Comparison of ENCODE assay signal across 8 mouse cellular contexts in genomic region chr13:51777048-51777737, GRCm38 (mm10). TPM values are rescaled to one million over a fixed set of nuclear protein-coding genes. Genes with fewer than 3 reads are reported as not detected.
A peak's percentile ranks its signal among the peaks of the same experiment; 100 is the strongest.
DNase-seq lines count a peak whose midpoint lies in the region; ATAC-seq and TF ChIP-seq lines count a peak whose summit lies in the region.

No protein-coding gene starts in this region.

- no peak overlapping the region for H3K4me3 ChIP-seq in forebrain, embryonic 13.5 days
- H3K4me3 ChIP-seq in lung, postnatal 0 days (ENCODE audit: low read depth, low read length), result no peak overlapping the region

- no peaks in the 10 kb centered on the region for H3K36me3 ChIP-seq in forebrain, embryonic 13.5 days (ENCODE audit: poor library complexity, severe bottlenecking)
- H3K36me3 ChIP-seq in lung, postnatal 0 days (ENCODE audit: insufficient read depth, low read length), result no peaks in the 10 kb centered on the region

- peak; percentile 37 to 39 for DNase-seq in adrenal gland, adult 18-20 months (ENCODE audit: low spot score in 2 of 2)
- DNase-seq in heart, postnatal 14 days, result peak; percentile 76 to 82
- peak; percentile 81 to 95 for DNase-seq in kidney, postnatal 25 days
- peak; percentile 16 for DNase-seq in lung, postnatal 0 days (ENCODE audit: low spot score)
- peak; percentile 52 for DNase-seq in right cerebral cortex, postnatal 4 days

- peak overlapping the region; percentile 79 for H3K27ac ChIP-seq in forebrain, embryonic 13.5 days
- no peak overlapping the region for H3K27ac ChIP-seq in lung, postnatal 0 days (ENCODE audit: low read length)

- peak overlapping the region; percentile 38 for H3K4me2 ChIP-seq in forebrain, embryonic 13.5 days
- no peak overlapping the region for H3K4me2 ChIP-seq in lung, postnatal 0 days (replicated peaks; ENCODE audit: low read depth, low read length)

- no peaks in the 10 kb centered on the region for H3K9me3 ChIP-seq in forebrain, embryonic 13.5 days (replicated peaks)
- H3K9me3 ChIP-seq in lung, postnatal 0 days (ENCODE audit: low read length), result no peaks in the 10 kb centered on the region

- no peaks in the 10 kb centered on the region for H3K27me3 ChIP-seq in forebrain, embryonic 13.5 days
- H3K27me3 ChIP-seq in lung, postnatal 0 days (replicated peaks; ENCODE audit: insufficient read depth, low read length), result no peaks in the 10 kb centered on the region

- intact Hi-C loops in heart, postnatal 14 days (cut with DNase I), result loop anchor here (5.0 kb wide), 1 partner anchor 50 kb away; no protein-coding TSS in a partner anchor

- H3K9ac ChIP-seq in forebrain, embryonic 13.5 days, result 0 out of 2 replicates have a peak overlapping the region, but pooled peaks have one; percentile 31
- no peak overlapping the region for H3K9ac ChIP-seq in lung, postnatal 0 days (replicated peaks; ENCODE audit: low read depth)

- peak; percentile 94 for ATAC-seq in cerebellum, adult (ENCODE audit: insufficient number of reproducible peaks, low FRiP score, low TSS enrichment)
- ATAC-seq in forebrain, embryonic 13.5 days, result peak; percentile 90
- ATAC-seq in lung, postnatal 0 days, result peak; percentile 46
- no peak for ATAC-seq in monocyte, adult 5-6 weeks (replicated peaks; ENCODE audit: insufficient number of reproducible peaks, low FRiP score, low TSS enrichment, poor library complexity, severe bottlenecking)

- WGBS in forebrain, embryonic 13.5 days, result 4% methylated on average over 11 of the region's 11 CpGs
- 51% methylated on average over 11 of the region's 11 CpGs for WGBS in lung, postnatal 0 days

- peaks cover 35% of the 10 kb centered on the region for H3K4me1 ChIP-seq in forebrain, embryonic 13.5 days
- no peaks in the 10 kb centered on the region for H3K4me1 ChIP-seq in lung, postnatal 0 days (ENCODE audit: insufficient read depth, low read depth, low read length)

- TF ChIP-seq CTCF in lung, postnatal 0 days (IDR thresholded peaks at IDR 0.05), result no peak

- no peak for TF ChIP-seq EP300 in lung, postnatal 0 days (IDR thresholded peaks at IDR 0.05)

RNA-seq across cellular contexts. Expression of gene Sema4d, which starts 16.4 kb away (rescaled TPM):
- total RNA-seq in adrenal gland, adult 18-20 months (2021), result 10 to 100 TPM in 1 of 2 experiments, 1 to 10 TPM in 1; 8.0 to 13.5 TPM
- 10.8 TPM in 2 replicates for polyA plus RNA-seq in forebrain, embryonic 13.5 days (2015; fragmentation: Nextera tagmentation; extraction: Ambion mirVana)
- total RNA-seq in heart, postnatal 14 days (2021), result 10 to 100 TPM; 78.3 to 78.4 TPM
- polyA plus RNA-seq in lung, postnatal 0 days (2015; fragmentation: Nextera tagmentation; extraction: Ambion mirVana), result 4.9 and 5.7 TPM in 2 replicates
- total RNA-seq in monocyte, adult 5-6 weeks (2017), result 134 to 201 TPM (median 136 TPM) in 3 replicates

Comparison
In these comparisons a context has a peak if more than half of its experiments do, and no peak if none do; other contexts are left out.
1. DNase-seq: peak in every context shown above with its lines; median percentile 88 in kidney, postnatal 25 days; 79 in heart, postnatal 14 days; 52 in right cerebral cortex, postnatal 4 days; 38 in adrenal gland, adult 18-20 months; 16 in lung, postnatal 0 days.